Mouse (Mus musculus): ENCODE measurements around the gene Prkra. TPM values are rescaled to one million over a fixed set of nuclear protein-coding genes. Genes with fewer than 3 reads are reported as not detected.

Prkra gene
- total and polyA plus RNA-seq, 2 experiments from 2014 or later, result 93.6 to 113 TPM

- no peak for TF ChIP-seq CTCF (IDR thresholded peaks at IDR 0.05)
- Histone ChIP-seq H3K4me2 (ENCODE audit: low read depth, low read length, poor library complexity, severe bottlenecking) (no peak overlapping the region), H3K27ac (ENCODE audit: low read depth, low read length) (no peak overlapping the region), H3K4me3 (ENCODE audit: low read depth, low read length) (no peak overlapping the region), H3K36me3 (ENCODE audit: insufficient read depth, low read length) (peaks cover 6% of the 10 kb centered on the region; the same call in 1 of the 2 replicates), H3K27me3 (ENCODE audit: insufficient read depth, low read length) (no peaks in the 10 kb centered on the region), H3K9ac (replicated peaks; ENCODE audit: low read length, poor library complexity, severe bottlenecking) (no peak overlapping the region), H3K4me1 (ENCODE audit: insufficient read depth, low read length) (no peaks in the 10 kb centered on the region), H3K9me3 (ENCODE audit: low read length) (no peaks in the 10 kb centered on the region)
- ATAC-seq (ENCODE audit: low FRiP score) (no peak), DNase-seq (ENCODE audit: low spot score) (no peak)
- 72% methylated on average over 1 of the region's 1 CpGs for WGBS
Observed at GRCm38 (mm10) chr2:76621724-76622123, 26.1 kb downstream of the Prkra start.

GRCm38 (mm10) chr2:76620188-76620587, 27.6 kb downstream of the Prkra start:
- peaks cover 3% of the 10 kb centered on the region; the same call in 1 of the 2 replicates for H3K36me3 ChIP-seq (ENCODE audit: insufficient read depth, low read length)
- H3K4me3 ChIP-seq (ENCODE audit: low read depth, low read length), result no peak overlapping the region
- no peaks in the 10 kb centered on the region for H3K4me1 ChIP-seq (ENCODE audit: insufficient read depth, low read length)
- H3K4me2 ChIP-seq (ENCODE audit: low read depth, low read length, poor library complexity, severe bottlenecking), result no peak overlapping the region
- no peaks in the 10 kb centered on the region for H3K27me3 ChIP-seq (ENCODE audit: insufficient read depth, low read length)
- no peak for DNase-seq (ENCODE audit: low spot score)
- H3K9ac ChIP-seq (replicated peaks; ENCODE audit: low read length, poor library complexity, severe bottlenecking), result no peak overlapping the region
- no peak for TF ChIP-seq CTCF (IDR thresholded peaks at IDR 0.05)
- H3K27ac ChIP-seq (ENCODE audit: low read depth, low read length), result no peak overlapping the region
- H3K9me3 ChIP-seq (ENCODE audit: low read length), result no peaks in the 10 kb centered on the region
- no peak for ATAC-seq (ENCODE audit: low FRiP score)
- 93% methylated on average over 5 of the region's 5 CpGs for WGBS

GRCm38 (mm10) chr2:76618078-76618477, 29.7 kb downstream of the Prkra start:
- peak; percentile 92 for TF ChIP-seq CTCF (IDR thresholded peaks at IDR 0.05)
- WGBS, result 37% methylated on average over 1 of the region's 1 CpGs
- no peak overlapping the region for H3K27ac ChIP-seq (ENCODE audit: low read depth, low read length)
- no peaks in the 10 kb centered on the region for H3K4me1 ChIP-seq (ENCODE audit: insufficient read depth, low read length)
- no peak overlapping the region for H3K4me3 ChIP-seq (ENCODE audit: low read depth, low read length)
- H3K4me2 ChIP-seq (ENCODE audit: low read depth, low read length, poor library complexity, severe bottlenecking), result no peak overlapping the region
- no peaks in the 10 kb centered on the region for H3K27me3 ChIP-seq (ENCODE audit: insufficient read depth, low read length)
- H3K36me3 ChIP-seq (ENCODE audit: insufficient read depth, low read length), result no peaks in the 10 kb centered on the region
- DNase-seq (ENCODE audit: low spot score), result peak; percentile 83
- ATAC-seq (ENCODE audit: low FRiP score), result no peak
- H3K9ac ChIP-seq (replicated peaks; ENCODE audit: low read length, poor library complexity, severe bottlenecking), result no peak overlapping the region
- H3K9me3 ChIP-seq (ENCODE audit: low read length), result no peaks in the 10 kb centered on the region

GRCm38 (mm10) chr2:76611996-76612395, 35.8 kb downstream of the Prkra start:
- Histone ChIP-seq H3K27ac (ENCODE audit: low read depth, low read length) (no peak overlapping the region), H3K9me3 (ENCODE audit: low read length) (no peaks in the 10 kb centered on the region), H3K36me3 (ENCODE audit: insufficient read depth, low read length) (no peaks in the 10 kb centered on the region), H3K4me1 (ENCODE audit: insufficient read depth, low read length) (no peaks in the 10 kb centered on the region), H3K27me3 (ENCODE audit: insufficient read depth, low read length) (no peaks in the 10 kb centered on the region), H3K4me3 (ENCODE audit: low read depth, low read length) (no peak overlapping the region), H3K9ac (replicated peaks; ENCODE audit: low read length, poor library complexity, severe bottlenecking) (no peak overlapping the region), H3K4me2 (ENCODE audit: low read depth, low read length, poor library complexity, severe bottlenecking) (no peak overlapping the region)
- ATAC-seq (ENCODE audit: low FRiP score), result no peak
- WGBS, result 91% methylated on average over 3 of the region's 3 CpGs
- no peak for DNase-seq (ENCODE audit: low spot score)
- TF ChIP-seq CTCF (IDR thresholded peaks at IDR 0.05), result no peak

- no peak overlapping the region for H3K4me2 ChIP-seq (ENCODE audit: low read depth, low read length, poor library complexity, severe bottlenecking)
- no peaks in the 10 kb centered on the region for H3K27me3 ChIP-seq (ENCODE audit: insufficient read depth, low read length)
- H3K9ac ChIP-seq (replicated peaks; ENCODE audit: low read length, poor library complexity, severe bottlenecking), result no peak overlapping the region
- no peaks in the 10 kb centered on the region for H3K36me3 ChIP-seq (ENCODE audit: insufficient read depth, low read length)
- H3K4me1 ChIP-seq (ENCODE audit: insufficient read depth, low read length), result no peaks in the 10 kb centered on the region
- no peaks in the 10 kb centered on the region for H3K9me3 ChIP-seq (ENCODE audit: low read length)
- no peak overlapping the region for H3K4me3 ChIP-seq (ENCODE audit: low read depth, low read length)
- no peak overlapping the region for H3K27ac ChIP-seq (ENCODE audit: low read depth, low read length)
- DNase-seq (ENCODE audit: low spot score), result no peak
- 80% methylated on average over 10 of the region's 10 CpGs for WGBS
- TF ChIP-seq CTCF (IDR thresholded peaks at IDR 0.05), result no peak
- ATAC-seq (ENCODE audit: low FRiP score), result no peak
Observed at GRCm38 (mm10) chr2:76610326-76611104, 37.3 kb downstream of the Prkra start.

GRCm38 (mm10) chr2:76606704-76607103, 41.1 kb downstream of the Prkra start:
- Histone ChIP-seq H3K4me2 (ENCODE audit: low read depth, low read length, poor library complexity, severe bottlenecking) (no peak overlapping the region), H3K27me3 (ENCODE audit: insufficient read depth, low read length) (no peaks in the 10 kb centered on the region), H3K27ac (ENCODE audit: low read depth, low read length) (no peak overlapping the region), H3K9ac (replicated peaks; ENCODE audit: low read length, poor library complexity, severe bottlenecking) (no peak overlapping the region), H3K4me1 (ENCODE audit: insufficient read depth, low read length) (no peaks in the 10 kb centered on the region), H3K36me3 (ENCODE audit: insufficient read depth, low read length) (no peaks in the 10 kb centered on the region), H3K9me3 (ENCODE audit: low read length) (no peaks in the 10 kb centered on the region), H3K4me3 (ENCODE audit: low read depth, low read length) (no peak overlapping the region)
- DNase-seq (ENCODE audit: low spot score) (no peak), ATAC-seq (ENCODE audit: low FRiP score) (no peak)
- whole genome bisulfite sequencing, result 83% methylated on average over 3 of the region's 3 CpGs
- TF ChIP-seq CTCF (IDR thresholded peaks at IDR 0.05), result no peak

Measured in midbrain, postnatal 0 days (tissue).